In the genomic region with DNA sequence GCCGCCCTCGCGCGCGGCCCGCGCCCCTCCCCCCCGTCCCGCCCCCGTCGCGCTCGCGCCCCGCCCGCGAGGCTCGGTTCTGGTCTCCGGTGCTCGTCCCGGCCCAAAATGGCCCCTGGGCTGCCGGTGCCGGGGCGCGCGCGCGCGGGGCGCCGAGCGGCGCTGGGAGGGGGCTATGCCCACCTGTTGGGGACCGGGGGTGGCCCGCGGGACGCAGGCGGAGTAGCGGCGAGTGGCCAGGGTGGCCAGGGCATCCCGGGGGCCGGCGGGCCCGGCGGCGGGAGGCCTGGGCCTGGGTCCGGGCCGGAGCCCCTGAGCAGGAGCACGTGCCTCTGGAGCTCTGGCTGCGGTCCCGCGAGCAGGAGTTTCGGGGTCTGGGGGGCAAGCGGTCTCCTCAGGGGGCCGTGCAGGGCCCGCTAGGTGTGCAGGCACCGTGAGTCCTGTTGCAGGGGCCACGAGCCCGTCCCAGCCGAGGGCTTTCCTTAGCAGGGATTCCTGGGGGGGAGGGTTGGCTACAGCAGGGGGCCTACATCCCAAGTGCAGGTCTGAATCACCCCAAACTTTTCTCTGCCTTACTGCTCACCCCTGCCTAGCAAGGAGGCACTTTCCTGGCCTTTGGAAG, we compare ENCODE assay signal across 8 mouse cellular contexts. TPM values are rescaled to one million over a fixed set of nuclear protein-coding genes. Genes with fewer than 3 reads are reported as not detected.
DNase-seq lines count a peak whose midpoint lies in the region; ATAC-seq and TF ChIP-seq lines count a peak whose summit lies in the region.

No protein-coding gene starts in this region.

- H3K27me3 ChIP-seq in heart, embryonic 10.5 days (ENCODE audit: insufficient read depth, poor library complexity, severe bottlenecking): peaks cover 10% of the 10 kb centered on the region; the same call in 1 of the 2 replicates
- H3K27me3 ChIP-seq in ES-Bruce4 (ENCODE audit: control insufficient read depth, insufficient read depth, low read length, poor library complexity, severe bottlenecking): no peaks in the 10 kb centered on the region
- H3K27me3 ChIP-seq in embryonic facial prominence, embryonic 11.5 days (ENCODE audit: control insufficient read depth, insufficient read depth, low read length): no peaks in the 10 kb centered on the region
- H3K27me3 ChIP-seq in hindbrain, embryonic 14.5 days (ENCODE audit: control insufficient read depth, insufficient read depth, low read length): no peaks in the 10 kb centered on the region
- no peaks in the 10 kb centered on the region for H3K27me3 ChIP-seq in liver, postnatal 0 days (ENCODE audit: insufficient read depth, low read length)
- H3K27me3 ChIP-seq in stomach, embryonic 14.5 days (ENCODE audit: control insufficient read depth, insufficient read depth, low read length): no peaks in the 10 kb centered on the region

- DNase-seq in heart, embryonic 10.5 days (ENCODE audit: low spot score): no peak
- no peak for DNase-seq in heart, adult 18-20 months
- DNase-seq in embryonic facial prominence, embryonic 11.5 days (ENCODE audit: low spot score): peak; percentile 12
- no peak for DNase-seq in hindbrain, embryonic 14.5 days (ENCODE audit: low spot score)
- DNase-seq in liver, postnatal 0 days: peak; percentile 50
- no peak for DNase-seq in layer of hippocampus, adult 8-10 months (ENCODE audit: low spot score in 2 of 2)

- H3K9ac ChIP-seq in ES-Bruce4 (ENCODE audit: low read depth, poor library complexity, severe bottlenecking): peak overlapping the region; percentile 97
- peak overlapping the region; percentile 99 for H3K9ac ChIP-seq in embryonic facial prominence, embryonic 11.5 days (replicated peaks; ENCODE audit: low read length)
- H3K9ac ChIP-seq in hindbrain, embryonic 14.5 days: peak overlapping the region; percentile 98
- peak overlapping the region; percentile 96 for H3K9ac ChIP-seq in liver, postnatal 0 days (replicated peaks)
- peak overlapping the region; percentile 99 for H3K9ac ChIP-seq in stomach, embryonic 14.5 days (replicated peaks; ENCODE audit: low read depth, low read length)

- 3% methylated on average over 56 of the region's 60 CpGs for WGBS in heart, embryonic 10.5 days
- WGBS in embryonic facial prominence, embryonic 11.5 days: 0% methylated on average over 29 of the region's 60 CpGs
- 2% methylated on average over 46 of the region's 60 CpGs for WGBS in hindbrain, embryonic 14.5 days
- WGBS in liver, postnatal 0 days (ENCODE audit: insufficient replicate concordance): 8% methylated on average over 17 of the region's 60 CpGs
- WGBS in stomach, embryonic 14.5 days: under 1% methylated on average over 36 of the region's 60 CpGs

- H3K4me1 ChIP-seq in heart, embryonic 10.5 days: peaks cover 49% of the 10 kb centered on the region
- H3K4me1 ChIP-seq in ES-Bruce4 (ENCODE audit: control insufficient read depth, insufficient read depth, low read length): peaks cover 5% of the 10 kb centered on the region
- H3K4me1 ChIP-seq in embryonic facial prominence, embryonic 11.5 days (ENCODE audit: control insufficient read depth, insufficient read depth, low read length): peaks cover 3% of the 10 kb centered on the region
- H3K4me1 ChIP-seq in hindbrain, embryonic 14.5 days (replicated peaks; ENCODE audit: control insufficient read depth, insufficient read depth, low read length): peaks cover 30% of the 10 kb centered on the region
- H3K4me1 ChIP-seq in liver, postnatal 0 days (ENCODE audit: insufficient read depth): peaks cover 27% of the 10 kb centered on the region
- peaks cover 28% of the 10 kb centered on the region for H3K4me1 ChIP-seq in stomach, embryonic 14.5 days (ENCODE audit: control insufficient read depth, insufficient read depth, low read length)

- TF ChIP-seq EP300 in ES-Bruce4 (IDR thresholded peaks at IDR 0.05; ENCODE audit: insufficient read depth, low read depth, low read length): no peak
- no peak for TF ChIP-seq EP300 in liver, postnatal 0 days (IDR thresholded peaks at IDR 0.05; ENCODE audit: low read depth)

- TF ChIP-seq POLR2A in ES-Bruce4 (IDR thresholded peaks at IDR 0.05; ENCODE audit: insufficient read depth, low read length): no peak

- no peaks in the 10 kb centered on the region for H3K9me3 ChIP-seq in heart, embryonic 10.5 days
- no peaks in the 10 kb centered on the region for H3K9me3 ChIP-seq in ES-Bruce4 (replicated peaks; ENCODE audit: control insufficient read depth, insufficient read depth, low read length, poor library complexity, severe bottlenecking)
- H3K9me3 ChIP-seq in embryonic facial prominence, embryonic 11.5 days (replicated peaks; ENCODE audit: control insufficient read depth, low read length): no peaks in the 10 kb centered on the region
- H3K9me3 ChIP-seq in hindbrain, embryonic 14.5 days (ENCODE audit: control insufficient read depth, low read length): no peaks in the 10 kb centered on the region
- no peaks in the 10 kb centered on the region for H3K9me3 ChIP-seq in liver, postnatal 0 days (ENCODE audit: low read length)
- H3K9me3 ChIP-seq in stomach, embryonic 14.5 days (ENCODE audit: control insufficient read depth, low read depth, low read length): no peaks in the 10 kb centered on the region

- ATAC-seq in embryonic facial prominence, embryonic 11.5 days (replicated peaks; ENCODE audit: insufficient number of reproducible peaks, low FRiP score, low TSS enrichment, low read depth): peak; percentile 31; the same call in 1 of the 2 replicates
- no peak for ATAC-seq in hindbrain, embryonic 14.5 days (ENCODE audit: low FRiP score)
- ATAC-seq in liver, postnatal 0 days: peak; percentile 40
- ATAC-seq in stomach, embryonic 14.5 days (ENCODE audit: insufficient number of reproducible peaks, insufficient read depth, low FRiP score, low read depth): 0 out of 2 replicates have a peak, but pooled peaks have one; percentile 14

- peak overlapping the region; percentile 98 for H3K27ac ChIP-seq in heart, embryonic 10.5 days
- no peak overlapping the region; the same call in 1 of the 2 replicates for H3K27ac ChIP-seq in ES-Bruce4 (ENCODE audit: insufficient read depth, low read length)
- peak overlapping the region; percentile 83 for H3K27ac ChIP-seq in embryonic facial prominence, embryonic 11.5 days (replicated peaks; ENCODE audit: low read depth, low read length)
- H3K27ac ChIP-seq in hindbrain, embryonic 14.5 days: peak overlapping the region; percentile 78
- peak overlapping the region; percentile 90 for H3K27ac ChIP-seq in liver, postnatal 0 days (ENCODE audit: low read depth)
- H3K27ac ChIP-seq in stomach, embryonic 14.5 days (ENCODE audit: low read length): peak overlapping the region; percentile 56; the same call in 1 of the 2 replicates

- peak overlapping the region; percentile 91 for H3K4me2 ChIP-seq in embryonic facial prominence, embryonic 11.5 days (ENCODE audit: low read depth, low read length)
- peak overlapping the region; percentile 99 for H3K4me2 ChIP-seq in hindbrain, embryonic 14.5 days (replicated peaks)
- H3K4me2 ChIP-seq in liver, postnatal 0 days (ENCODE audit: low read depth, low read length): peak overlapping the region; percentile 97
- H3K4me2 ChIP-seq in stomach, embryonic 14.5 days (replicated peaks; ENCODE audit: low read depth, low read length): peak overlapping the region; percentile 87

- peak overlapping the region; percentile 87 for H3K4me3 ChIP-seq in heart, embryonic 10.5 days
- peak overlapping the region; percentile 81 for H3K4me3 ChIP-seq in ES-Bruce4 (ENCODE audit: low read depth, low read length)
- H3K4me3 ChIP-seq in embryonic facial prominence, embryonic 11.5 days (ENCODE audit: low read depth, low read length): peak overlapping the region; percentile 100
- H3K4me3 ChIP-seq in hindbrain, embryonic 14.5 days (replicated peaks; ENCODE audit: low read length): peak overlapping the region; percentile 95
- H3K4me3 ChIP-seq in liver, postnatal 0 days (ENCODE audit: low read depth, low read length): peak overlapping the region; percentile 92
- peak overlapping the region; percentile 91 for H3K4me3 ChIP-seq in stomach, embryonic 14.5 days (ENCODE audit: low read depth, low read length)

- no peak for TF ChIP-seq CTCF in ES-Bruce4 (IDR thresholded peaks at IDR 0.05; ENCODE audit: low read depth, low read length)
- TF ChIP-seq CTCF in liver, postnatal 0 days (IDR thresholded peaks at IDR 0.05; ENCODE audit: low read depth): no peak

- H3K36me3 ChIP-seq in heart, embryonic 10.5 days: peaks cover 16% of the 10 kb centered on the region
- H3K36me3 ChIP-seq in ES-Bruce4 (ENCODE audit: control insufficient read depth, insufficient read depth, low read length, poor library complexity, severe bottlenecking): no peaks in the 10 kb centered on the region
- no peaks in the 10 kb centered on the region for H3K36me3 ChIP-seq in embryonic facial prominence, embryonic 11.5 days (replicated peaks; ENCODE audit: control insufficient read depth, insufficient read depth, low read depth, low read length)
- H3K36me3 ChIP-seq in hindbrain, embryonic 14.5 days (replicated peaks; ENCODE audit: control insufficient read depth, insufficient read depth): no peaks in the 10 kb centered on the region
- no peaks in the 10 kb centered on the region; the same call in none of the 2 replicates for H3K36me3 ChIP-seq in liver, postnatal 0 days (replicated peaks; ENCODE audit: insufficient read depth, low read length)
- H3K36me3 ChIP-seq in stomach, embryonic 14.5 days (ENCODE audit: control insufficient read depth, insufficient read depth, low read length): peaks cover 3% of the 10 kb centered on the region; the same call in 1 of the 2 replicates

RNA-seq across cellular contexts. Expression of a gene that starts 0.6 kb away (rescaled TPM):
- polyA plus RNA-seq in heart, embryonic 10.5 days (2016; fragmentation: Nextera tagmentation; extraction: Ambion mirVana): 12.0 and 17.5 TPM in 2 replicates
- total RNA-seq in heart, adult 18-20 months (2021): 10 to 100 TPM; 43.9 to 46.2 TPM
- polyA plus RNA-seq in ES-Bruce4 (2011; ENCODE audit: insufficient read depth, insufficient read length, low read depth, missing spikeins): 100 and 108 TPM in 2 replicates
- 18.7 and 20.7 TPM in 2 replicates for polyA plus RNA-seq in embryonic facial prominence, embryonic 11.5 days (2014; fragmentation: Nextera tagmentation; extraction: Ambion mirVana)
- 17.8 and 19.3 TPM in 2 replicates for polyA plus RNA-seq in hindbrain, embryonic 14.5 days (2014; fragmentation: Nextera tagmentation; extraction: Ambion mirVana)
- polyA plus RNA-seq in liver, postnatal 0 days (2015; fragmentation: Nextera tagmentation; extraction: Ambion mirVana): 3.6 and 3.9 TPM in 2 replicates
- 18.7 and 21.8 TPM in 2 replicates for polyA plus RNA-seq in stomach, embryonic 14.5 days (2014; fragmentation: Nextera tagmentation; extraction: Ambion mirVana)
- 10 to 100 TPM; 70.5 to 74.8 (median 72.0) TPM for total RNA-seq in layer of hippocampus, adult 8-10 months (2022)

RNA-seq across cellular contexts. Expression of a gene that starts 24.3 kb away (rescaled TPM):
- polyA plus RNA-seq in heart, embryonic 10.5 days (2016; fragmentation: Nextera tagmentation; extraction: Ambion mirVana): not detected in 2 replicates
- total RNA-seq in heart, adult 18-20 months (2021): not detected
- polyA plus RNA-seq in ES-Bruce4 (2011; ENCODE audit: insufficient read depth, insufficient read length, low read depth, missing spikeins): not detected in 2 replicates
- not detected in 2 replicates for polyA plus RNA-seq in embryonic facial prominence, embryonic 11.5 days (2014; fragmentation: Nextera tagmentation; extraction: Ambion mirVana)
- 0.40 TPM in 1 of 2 replicates, not detected in the other for polyA plus RNA-seq in hindbrain, embryonic 14.5 days (2014; fragmentation: Nextera tagmentation; extraction: Ambion mirVana)
- not detected in 2 replicates for polyA plus RNA-seq in liver, postnatal 0 days (2015; fragmentation: Nextera tagmentation; extraction: Ambion mirVana)
- polyA plus RNA-seq in stomach, embryonic 14.5 days (2014; fragmentation: Nextera tagmentation; extraction: Ambion mirVana): not detected in 2 replicates
- total RNA-seq in layer of hippocampus, adult 8-10 months (2022): under 1 TPM; 0.34 to 0.87 (median 0.60) TPM

RNA-seq across cellular contexts. Expression of a gene that starts 41.4 kb away (rescaled TPM):
- polyA plus RNA-seq in heart, embryonic 10.5 days (2016; fragmentation: Nextera tagmentation; extraction: Ambion mirVana): 956 and 1,505 TPM in 2 replicates
- total RNA-seq in heart, adult 18-20 months (2021): 1,000 to 10,000 TPM; 1,463 to 1,557 TPM
- 87.1 and 96.6 TPM in 2 replicates for polyA plus RNA-seq in ES-Bruce4 (2011; ENCODE audit: insufficient read depth, insufficient read length, low read depth, missing spikeins)
- polyA plus RNA-seq in embryonic facial prominence, embryonic 11.5 days (2014; fragmentation: Nextera tagmentation; extraction: Ambion mirVana): 72.7 and 83.3 TPM in 2 replicates
- polyA plus RNA-seq in hindbrain, embryonic 14.5 days (2014; fragmentation: Nextera tagmentation; extraction: Ambion mirVana): 280 and 288 TPM in 2 replicates
- polyA plus RNA-seq in liver, postnatal 0 days (2015; fragmentation: Nextera tagmentation; extraction: Ambion mirVana): 65.1 and 67.4 TPM in 2 replicates
- polyA plus RNA-seq in stomach, embryonic 14.5 days (2014; fragmentation: Nextera tagmentation; extraction: Ambion mirVana): 118 and 124 TPM in 2 replicates
- total RNA-seq in layer of hippocampus, adult 8-10 months (2022): 10 to 100 TPM; 75.5 to 95.0 (median 89.1) TPM

RNA-seq across cellular contexts. Expression of a gene that starts 47.5 kb away (rescaled TPM):
- 511 and 613 TPM in 2 replicates for polyA plus RNA-seq in heart, embryonic 10.5 days (2016; fragmentation: Nextera tagmentation; extraction: Ambion mirVana)
- total RNA-seq in heart, adult 18-20 months (2021): 100 to 1,000 TPM; 191 to 201 TPM
- polyA plus RNA-seq in ES-Bruce4 (2011; ENCODE audit: insufficient read depth, insufficient read length, low read depth, missing spikeins): 78.5 and 79.5 TPM in 2 replicates
- 63.5 and 72.1 TPM in 2 replicates for polyA plus RNA-seq in embryonic facial prominence, embryonic 11.5 days (2014; fragmentation: Nextera tagmentation; extraction: Ambion mirVana)
- 30.5 and 34.4 TPM in 2 replicates for polyA plus RNA-seq in hindbrain, embryonic 14.5 days (2014; fragmentation: Nextera tagmentation; extraction: Ambion mirVana)
- 174 and 181 TPM in 2 replicates for polyA plus RNA-seq in liver, postnatal 0 days (2015; fragmentation: Nextera tagmentation; extraction: Ambion mirVana)
- 233 and 261 TPM in 2 replicates for polyA plus RNA-seq in stomach, embryonic 14.5 days (2014; fragmentation: Nextera tagmentation; extraction: Ambion mirVana)
- 10 to 100 TPM; 10.9 to 27.6 (median 18.7) TPM for total RNA-seq in layer of hippocampus, adult 8-10 months (2022)

RNA-seq across cellular contexts. Expression of a gene that starts 57.6 kb away (rescaled TPM):
- polyA plus RNA-seq in heart, embryonic 10.5 days (2016; fragmentation: Nextera tagmentation; extraction: Ambion mirVana): 32.7 and 33.5 TPM in 2 replicates
- under 1 TPM; 0.31 to 0.89 TPM for total RNA-seq in heart, adult 18-20 months (2021)
- 24.5 and 38.2 TPM in 2 replicates for polyA plus RNA-seq in ES-Bruce4 (2011; ENCODE audit: insufficient read depth, insufficient read length, low read depth, missing spikeins)
- polyA plus RNA-seq in embryonic facial prominence, embryonic 11.5 days (2014; fragmentation: Nextera tagmentation; extraction: Ambion mirVana): 26.4 and 27.4 TPM in 2 replicates
- polyA plus RNA-seq in hindbrain, embryonic 14.5 days (2014; fragmentation: Nextera tagmentation; extraction: Ambion mirVana): 10.2 and 14.4 TPM in 2 replicates
- 3.9 and 4.6 TPM in 2 replicates for polyA plus RNA-seq in liver, postnatal 0 days (2015; fragmentation: Nextera tagmentation; extraction: Ambion mirVana)
- 29.2 and 34.7 TPM in 2 replicates for polyA plus RNA-seq in stomach, embryonic 14.5 days (2014; fragmentation: Nextera tagmentation; extraction: Ambion mirVana)
- 1 to 10 TPM; 1.2 to 2.2 (median 1.4) TPM for total RNA-seq in layer of hippocampus, adult 8-10 months (2022)

Comparison
In these comparisons a context has a peak if more than half of its experiments do, and no peak if none do; other contexts are left out.
1. DNase-seq: peak in embryonic facial prominence, embryonic 11.5 days (single experiment) and liver, postnatal 0 days (single experiment); none in heart, embryonic 10.5 days (single experiment), heart, adult 18-20 months (0 of 2), hindbrain, embryonic 14.5 days (single experiment) and layer of hippocampus, adult 8-10 months (0 of 2).
2. Peak in every context shown above with its lines, with median percentiles within 50 percentile points of each other: H3K4me3 ChIP-seq, H3K9ac ChIP-seq and H3K4me2 ChIP-seq.